Mouse (Mus musculus) lung, adult 2 months (tissue): ENCODE measurements around the gene 9930022D16Rik. TPM values are rescaled to one million over a fixed set of nuclear protein-coding genes. Genes with fewer than 3 reads are reported as not detected.

Source experiments
- DNase-seq: peaks from one replicate; pipeline ENCODE4 v3.0.0; 2022
- H3K4me1 ChIP-seq: fragments of 200-500 bp; 2 replicates; pipeline ENCODE4 v1.6.1; 2011; ENCODE audit warnings: low read length; ENCODE audit not compliant: control insufficient read depth, insufficient read depth
- H3K4me3 ChIP-seq: fragments of 200-500 bp; replicated peaks from 2 replicates; pipeline ENCODE3; 2011; ENCODE audit warnings: low read depth, mild to moderate bottlenecking, control low read depth, low read length; ENCODE audit errors: extremely low read depth
- CTCF ChIP-seq: fragments of 200-500 bp; IDR thresholded peaks from 2 replicates; pipeline ENCODE4 v1.5.1; 2011; ENCODE audit warnings: mild to moderate bottlenecking, low read length, control low read depth; ENCODE audit not compliant: insufficient read depth
- POLR2A ChIP-seq: fragments of 200-500 bp; IDR thresholded peaks from 2 replicates; pipeline ENCODE4 v1.6.1; 2011; ENCODE audit warnings: low read depth, mild to moderate bottlenecking, control low read depth, low read length, borderline replicate concordance; ENCODE audit errors: extremely low read depth
- WGBS: fragments of 180-500 bp; shearing (Covaris S2); methylation state at CpG from one replicate; pipeline ENCODE4 v1.1.7; 2018; 5-methylcytosine and 5-hydroxymethylcytosine counted together
- polyA plus RNA-seq: library from polyadenylated mRNA; depleted of rRNA; stranded (reverse); fragments of >200 nt; gene quantifications from 2 replicates; pipeline ENCODE4 v1.2.3, GENCODE M21; 2012; rRNA removed

9930022D16Rik gene
- polyA plus RNA-seq, 1 experiment: not detected

GRCm38 (mm10) chr11:109466987-109467386 is 53.3 kb downstream of the 9930022D16Rik start:
- TF ChIP-seq POLR2A (no peak), CTCF (no peak)
- Histone ChIP-seq H3K4me3 (no peak overlapping the region), H3K4me1 (no peaks in the 10 kb centered on the region)
- WGBS: 46% methylated on average over 8 of the region's 8 CpGs
- no peak for DNase-seq

- TF ChIP-seq POLR2A (no peak), CTCF (no peak)
- DNase-seq: no peak
- WGBS: 42% methylated on average over 5 of the region's 5 CpGs
- peaks cover 5% of the 10 kb centered on the region; the same call in 1 of the 2 replicates for H3K4me1 ChIP-seq
- H3K4me3 ChIP-seq: no peak overlapping the region
These were observed 54.4 kb downstream of the 9930022D16Rik start for GRCm38 (mm10) chr11:109468133-109468532.

Other genes starting within 250 kb of the 9930022D16Rik start
- 10.7 and 11.5 TPM in 2 replicates for gene Rgs9, start 115.8 kb upstream of the 9930022D16Rik start, polyA plus RNA-seq
- gene Gna13, start 51.1 kb upstream of the 9930022D16Rik start, polyA plus RNA-seq: 39.3 and 42.6 TPM in 2 replicates
- gene Amz2, start 12.0 kb downstream of the 9930022D16Rik start, polyA plus RNA-seq: 22.2 and 40.9 TPM in 2 replicates
- 3.8 and 4.4 TPM in 2 replicates for gene Arsg, start 59.5 kb downstream of the 9930022D16Rik start, polyA plus RNA-seq
- 0.89 and 1.6 TPM in 2 replicates for gene Slc16a6, start 59.7 kb downstream of the 9930022D16Rik start, polyA plus RNA-seq
- gene Wipi1, start 198.1 kb downstream of the 9930022D16Rik start, polyA plus RNA-seq: 16.3 and 20.3 TPM in 2 replicates
- gene Prkar1a, start 235.5 kb downstream of the 9930022D16Rik start, polyA plus RNA-seq: 110 and 128 TPM in 2 replicates